Comparison of ENCODE assay signal across 21 mouse cellular contexts in genomic region chr7:70948281-70948680, GRCm38 (mm10).
"Had no signal": no experiment of that assay in that cellular context is flagged by ENCODE, and none has a peak within 500 bp of the region (broad histone marks: within the 10 kb centered on the region; RNA-seq: fewer than 3 reads in every experiment).

No protein-coding gene starts in this region.

- H3K4me3 ChIP-seq: layer of hippocampus, adult 2 months; limb, embryonic 15.5 days; midbrain, embryonic 10.5 days; midbrain, embryonic 13.5 days; myocyte; neural tube, embryonic 13.5 days; stomach, embryonic 15.5 days had no signal

- H3K36me3 ChIP-seq: limb, embryonic 15.5 days; midbrain, embryonic 10.5 days; midbrain, embryonic 13.5 days; neural tube, embryonic 13.5 days; stomach, embryonic 15.5 days had no signal

- H3K9me3 ChIP-seq: limb, embryonic 15.5 days; midbrain, embryonic 10.5 days; midbrain, embryonic 13.5 days; neural tube, embryonic 13.5 days; stomach, embryonic 15.5 days had no signal

- H3K4me2 ChIP-seq: limb, embryonic 15.5 days; liver, embryonic 11.5 days; lung, embryonic 14.5 days; midbrain, embryonic 13.5 days; neural tube, embryonic 13.5 days; stomach, embryonic 15.5 days had no signal

- H3K27ac ChIP-seq: layer of hippocampus, adult 2 months; limb, embryonic 15.5 days; liver, embryonic 14.5 days; macrophage; midbrain, embryonic 10.5 days; midbrain, embryonic 13.5 days; neural tube, embryonic 13.5 days had no signal

- DNase-seq: layer of hippocampus, adult 9-11 months; liver, postnatal 0 days; lung, embryonic 14.5 days; retina, postnatal 1 day; right cerebral cortex, postnatal 25 days; spleen, adult 18-20 months; thymus, postnatal 25 days had no signal

- ATAC-seq: inflammation-experienced regulatory T-cells, adult 6 months; intestine, embryonic 16.5 days; liver, postnatal 0 days; lung, postnatal 0 days; midbrain, embryonic 13.5 days; midbrain, embryonic 16.5 days had no signal

- H3K27me3 ChIP-seq: limb, embryonic 15.5 days; midbrain, embryonic 13.5 days; neural tube, embryonic 13.5 days; stomach, embryonic 15.5 days had no signal

- H3K9ac ChIP-seq: limb, embryonic 15.5 days; liver, embryonic 14.5 days; liver, postnatal 0 days; lung, embryonic 14.5 days; midbrain, embryonic 13.5 days; neural tube, embryonic 13.5 days; stomach, embryonic 15.5 days had no signal

- H3K4me1 ChIP-seq: midbrain, embryonic 13.5 days; neural tube, embryonic 13.5 days; stomach, embryonic 15.5 days had no signal
